Mouse (Mus musculus): Measurements from ENCODE around the gene Slc38a9. TPM values are rescaled to one million over a fixed set of nuclear protein-coding genes. Genes with fewer than 3 reads are reported as not detected.
A peak's percentile ranks its signal among the peaks of the same experiment; 100 is the strongest.
"Not testable (repeated sequence)": the region's sequence is repeated elsewhere in the genome, so short reads cannot be mapped to it uniquely, and the experiment has no call there.

Gene Slc38a9
- polyA plus RNA-seq, 1 experiment, result 2.9 TPM

DNA sequence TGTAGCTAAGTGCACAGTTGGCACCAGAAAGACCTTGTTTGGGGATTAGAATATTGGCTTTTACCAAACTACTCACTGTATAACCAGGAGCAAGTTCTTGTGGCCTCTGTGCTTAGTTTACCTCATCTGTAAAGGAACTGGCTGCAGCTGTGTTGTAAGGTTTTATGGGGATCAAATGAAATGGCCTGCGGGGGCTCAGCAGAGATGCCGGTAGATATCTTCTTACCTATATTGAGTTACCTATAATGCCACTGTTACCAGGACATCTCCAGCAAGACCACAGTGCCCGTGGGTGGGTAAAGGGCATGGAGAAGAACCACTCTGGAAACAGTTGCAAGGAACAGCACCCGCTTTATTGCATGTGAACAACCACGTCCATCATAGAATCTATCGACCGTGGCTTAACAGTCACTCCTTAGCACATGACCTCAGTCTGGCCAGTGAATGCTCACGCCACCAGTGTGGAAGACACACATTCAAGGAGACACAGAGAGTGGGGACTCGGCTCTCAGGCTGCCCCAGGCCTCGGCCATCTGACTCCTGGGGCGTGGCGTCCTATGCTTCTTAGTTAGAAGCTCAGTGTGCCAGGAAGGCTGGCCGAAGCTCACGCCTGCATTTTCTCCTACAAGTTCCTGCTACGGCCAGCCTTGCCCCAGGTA, 59.7 kb downstream of the Slc38a9 start:
- no peaks in the 10 kb centered on the region for H3K36me3 ChIP-seq (ENCODE audit: control insufficient read depth, insufficient read depth, low read length)
- TF ChIP-seq CTCF (IDR thresholded peaks at IDR 0.05; ENCODE audit: extremely low read depth, insufficient read length, insufficient replicate concordance, low read depth, low read length) (no peak), POLR2A (IDR thresholded peaks at IDR 0.05; ENCODE audit: low read depth, low read length) (no peak)
- 89% methylated on average over 15 of the region's 15 CpGs for WGBS

DNA sequence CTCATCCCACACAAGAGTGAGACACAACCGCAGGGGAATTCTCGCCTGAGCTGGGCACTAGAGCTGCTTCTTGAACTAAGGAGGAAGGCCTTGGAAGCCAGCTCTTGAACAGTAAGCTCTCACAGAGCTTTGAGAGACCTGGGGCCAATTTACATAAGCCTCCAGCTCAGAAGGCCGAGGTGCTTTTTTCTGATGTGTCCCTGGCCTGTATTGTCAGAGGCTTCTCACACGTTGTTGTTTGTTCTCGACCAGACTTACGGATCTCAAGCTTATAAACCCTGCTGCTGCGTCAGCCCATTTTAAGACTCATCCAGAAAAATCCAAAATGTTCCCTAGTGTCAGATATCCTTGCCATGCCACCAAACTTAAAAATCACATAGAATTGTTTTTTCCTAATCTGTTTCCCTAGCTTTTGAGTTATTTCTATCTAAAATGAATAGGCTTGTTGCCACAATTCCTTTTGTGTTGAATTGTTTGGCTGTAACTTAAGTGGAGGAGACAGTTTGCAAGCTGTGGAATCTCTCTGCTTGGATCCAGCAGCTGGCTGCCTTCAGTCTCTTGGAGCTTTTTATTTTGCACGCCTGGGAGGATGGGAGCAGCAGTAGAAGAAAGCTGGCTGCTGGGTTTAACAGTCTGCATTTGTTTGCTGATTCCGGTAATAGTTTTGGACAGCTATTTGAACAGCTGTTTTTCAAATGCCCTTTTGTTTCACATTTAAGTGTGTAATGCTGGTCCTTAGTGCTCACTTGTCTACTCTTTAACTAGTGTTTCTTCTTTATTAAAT, 61.6 kb downstream of the Slc38a9 start:
- Histone ChIP-seq H3K4me3 (ENCODE audit: low read depth, low read length) (no peak overlapping the region), H3K36me3 (ENCODE audit: control insufficient read depth, insufficient read depth, low read length) (no peaks in the 10 kb centered on the region), H3K4me1 (ENCODE audit: control insufficient read depth, insufficient read depth, insufficient read length, low read length) (no peaks in the 10 kb centered on the region), H3K27ac (ENCODE audit: insufficient read depth, low read depth, low read length) (peak overlapping the region; percentile 21; the same call in 1 of the 2 replicates), H3K27me3 (ENCODE audit: control insufficient read depth, insufficient read depth, low read length) (no peaks in the 10 kb centered on the region)
- 71% methylated on average over 9 of the region's 9 CpGs for WGBS
- TF ChIP-seq CTCF (IDR thresholded peaks at IDR 0.05; ENCODE audit: extremely low read depth, insufficient read length, insufficient replicate concordance, low read depth, low read length), result no peak
- TF ChIP-seq POLR2A (IDR thresholded peaks at IDR 0.05; ENCODE audit: low read depth, low read length), result no peak

More for the DNA sequence above, 59.7 kb downstream of the Slc38a9 start:
- Histone ChIP-seq H3K4me1 (ENCODE audit: control insufficient read depth, insufficient read depth, insufficient read length, low read length) (no peaks in the 10 kb centered on the region), H3K4me3 (ENCODE audit: low read depth, low read length) (no peak overlapping the region), H3K27me3 (ENCODE audit: control insufficient read depth, insufficient read depth, low read length) (no peaks in the 10 kb centered on the region), H3K27ac (ENCODE audit: insufficient read depth, low read depth, low read length) (no peak overlapping the region)

DNA sequence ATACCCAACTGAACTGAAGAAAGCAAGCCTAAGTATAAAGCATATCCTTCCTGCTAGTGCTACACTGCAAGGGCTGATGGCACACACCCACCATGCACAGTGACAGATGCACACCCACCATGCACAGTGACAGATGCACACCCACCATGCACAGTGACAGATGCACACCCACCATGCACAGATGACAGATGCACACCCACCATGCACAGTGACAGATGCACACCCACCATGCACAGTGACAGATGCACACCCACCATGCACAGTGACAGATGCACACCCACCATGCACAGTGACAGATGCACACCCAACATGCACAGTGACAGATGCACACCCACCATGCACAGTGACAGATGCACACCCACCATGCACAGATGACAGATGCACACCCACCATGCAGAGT, 63.7 kb downstream of the Slc38a9 start:
- not testable (repeated sequence) for H3K27me3 ChIP-seq (ENCODE audit: control insufficient read depth, insufficient read depth, low read length); H3K4me1 ChIP-seq (ENCODE audit: control insufficient read depth, insufficient read depth, insufficient read length, low read length); H3K36me3 ChIP-seq (ENCODE audit: control insufficient read depth, insufficient read depth, low read length); H3K27ac ChIP-seq (ENCODE audit: insufficient read depth, low read depth, low read length); H3K4me3 ChIP-seq (ENCODE audit: low read depth, low read length)

DNA sequence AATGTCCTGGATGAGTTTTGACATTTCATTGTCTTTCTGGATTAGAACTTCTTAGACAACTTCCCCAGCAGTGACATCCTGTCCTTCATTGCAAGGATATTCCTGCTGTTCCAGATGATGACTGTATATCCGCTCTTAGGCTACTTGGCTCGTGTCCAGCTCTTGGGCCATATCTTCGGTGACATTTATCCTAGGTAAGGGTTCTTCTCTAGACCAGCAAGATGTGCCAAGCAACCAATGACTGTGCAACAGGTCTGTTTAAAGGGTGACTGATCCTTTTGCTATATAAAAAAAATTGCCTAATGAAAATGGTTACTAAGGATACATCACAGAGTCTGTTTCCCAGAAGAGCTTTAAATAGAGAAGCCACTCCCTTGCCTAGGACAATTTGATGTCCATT, 65.5 kb downstream of the Slc38a9 start:
- Histone ChIP-seq H3K27me3 (ENCODE audit: control insufficient read depth, insufficient read depth, low read length) (no peaks in the 10 kb centered on the region), H3K4me3 (ENCODE audit: low read depth, low read length) (no peak overlapping the region), H3K27ac (ENCODE audit: insufficient read depth, low read depth, low read length) (no peak overlapping the region), H3K36me3 (ENCODE audit: control insufficient read depth, insufficient read depth, low read length) (0 out of 2 replicates have a peak, but pooled peaks cover 2% of the 10 kb centered on the region), H3K4me1 (ENCODE audit: control insufficient read depth, insufficient read depth, insufficient read length, low read length) (no peaks in the 10 kb centered on the region)
- TF ChIP-seq CTCF (IDR thresholded peaks at IDR 0.05; ENCODE audit: extremely low read depth, insufficient read length, insufficient replicate concordance, low read depth, low read length) (no peak), POLR2A (IDR thresholded peaks at IDR 0.05; ENCODE audit: low read depth, low read length) (no peak)
- WGBS, result 60% methylated on average over 3 of the region's 3 CpGs

DNA sequence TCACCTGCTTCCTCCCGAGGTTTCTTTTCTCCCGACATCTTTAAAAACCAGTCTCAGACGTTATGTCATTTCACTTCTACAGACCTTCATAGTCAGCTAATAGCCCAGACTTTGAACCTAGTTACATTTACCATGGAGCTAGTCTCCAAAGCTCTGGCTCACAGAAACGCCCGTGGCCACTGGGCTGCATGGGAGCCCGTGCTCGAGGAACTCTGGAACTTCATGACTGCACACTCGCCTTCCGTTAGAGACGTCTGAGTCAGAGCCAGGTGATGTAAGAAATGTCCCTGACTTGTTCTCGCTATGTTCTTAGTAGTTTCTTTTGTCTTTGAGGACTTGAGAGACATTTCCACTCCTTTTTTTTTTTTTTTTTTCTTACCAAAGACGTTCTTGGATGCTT, 72.8 kb downstream of the Slc38a9 start:
- 85% methylated on average over 12 of the region's 12 CpGs for WGBS
- TF ChIP-seq POLR2A (IDR thresholded peaks at IDR 0.05; ENCODE audit: low read depth, low read length) (no peak), CTCF (IDR thresholded peaks at IDR 0.05; ENCODE audit: extremely low read depth, insufficient read length, insufficient replicate concordance, low read depth, low read length) (no peak)
- H3K4me1 ChIP-seq (ENCODE audit: control insufficient read depth, insufficient read depth, insufficient read length, low read length), result peaks cover 2% of the 10 kb centered on the region; the same call in 1 of the 2 replicates
- H3K36me3 ChIP-seq (ENCODE audit: control insufficient read depth, insufficient read depth, low read length), result 0 out of 2 replicates have a peak, but pooled peaks cover 2% of the 10 kb centered on the region
- H3K27me3 ChIP-seq (ENCODE audit: control insufficient read depth, insufficient read depth, low read length), result no peaks in the 10 kb centered on the region
- H3K4me3 ChIP-seq (ENCODE audit: low read depth, low read length), result no peak overlapping the region
- no peak overlapping the region for H3K27ac ChIP-seq (ENCODE audit: insufficient read depth, low read depth, low read length)

DNA sequence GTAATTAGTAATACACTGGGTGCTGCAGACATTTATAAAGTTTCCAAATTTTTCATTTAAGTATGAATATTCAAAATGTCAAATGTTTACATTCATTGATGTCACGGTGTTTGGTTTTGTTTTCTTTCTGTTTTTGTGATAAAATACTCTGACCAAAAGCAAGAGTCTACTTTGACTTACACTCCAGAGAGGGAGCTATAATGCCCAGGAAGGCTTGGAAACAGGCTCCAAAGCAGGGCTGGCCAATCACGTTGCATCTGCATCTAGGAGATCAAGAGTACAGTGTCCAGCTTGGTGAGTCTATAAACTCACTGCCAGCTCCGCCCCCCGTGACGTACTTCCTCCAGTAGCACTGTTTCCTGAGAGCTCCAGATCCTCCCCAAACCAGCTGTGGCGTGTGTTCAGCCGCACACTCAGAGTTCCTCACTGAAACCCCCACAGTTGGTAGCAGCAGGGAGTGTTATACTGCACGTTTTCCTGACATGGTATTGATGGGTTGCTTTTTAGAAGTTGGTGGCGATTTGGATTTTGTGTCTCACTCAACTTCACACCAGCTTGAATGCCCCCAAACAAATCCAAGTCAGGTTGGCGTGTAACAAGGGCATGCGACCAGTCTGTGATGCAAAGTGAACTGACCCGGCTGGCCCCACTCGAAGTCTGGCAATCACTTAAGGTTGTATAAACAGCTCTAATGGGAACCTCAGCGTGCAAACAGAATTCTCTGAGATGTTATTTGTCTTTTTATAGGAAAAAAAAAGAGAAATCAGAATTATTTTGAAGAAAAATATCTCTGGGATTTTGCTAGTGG, 74.6 kb downstream of the Slc38a9 start:
- TF ChIP-seq POLR2A (IDR thresholded peaks at IDR 0.05; ENCODE audit: low read depth, low read length) (peak; percentile 34; the same call in 1 of the 2 replicates), CTCF (IDR thresholded peaks at IDR 0.05; ENCODE audit: extremely low read depth, insufficient read length, insufficient replicate concordance, low read depth, low read length) (no peak)
- Histone ChIP-seq H3K36me3 (ENCODE audit: control insufficient read depth, insufficient read depth, low read length) (0 out of 2 replicates have a peak, but pooled peaks cover 2% of the 10 kb centered on the region), H3K27me3 (ENCODE audit: control insufficient read depth, insufficient read depth, low read length) (no peaks in the 10 kb centered on the region), H3K4me1 (ENCODE audit: control insufficient read depth, insufficient read depth, insufficient read length, low read length) (peaks cover 2% of the 10 kb centered on the region; the same call in 1 of the 2 replicates), H3K4me3 (ENCODE audit: low read depth, low read length) (no peak overlapping the region), H3K27ac (ENCODE audit: insufficient read depth, low read depth, low read length) (peak overlapping the region; percentile 65)
- WGBS, result 65% methylated on average over 14 of the region's 14 CpGs

DNA sequence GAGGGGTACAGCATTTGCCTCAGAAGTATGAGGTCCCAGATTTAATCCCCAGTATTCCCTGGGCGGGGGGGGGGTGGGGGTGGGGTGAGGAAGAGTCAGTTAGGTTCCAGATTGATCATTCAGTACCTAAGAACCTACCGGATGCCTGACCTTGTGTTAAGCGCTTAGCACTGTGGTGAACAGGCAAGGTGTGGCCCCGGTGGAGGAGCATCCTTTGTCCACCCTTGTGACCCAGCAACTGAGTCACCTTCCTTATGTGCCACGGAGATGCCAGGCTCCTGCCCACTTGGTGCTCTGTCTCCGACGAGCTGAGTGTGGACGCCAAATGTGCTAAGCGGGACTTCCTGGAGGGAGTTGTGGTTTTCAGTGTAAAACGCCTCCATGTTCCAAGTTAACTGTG, 75.9 kb downstream of the Slc38a9 start:
- Histone ChIP-seq H3K4me3 (ENCODE audit: low read depth, low read length) (no peak overlapping the region), H3K36me3 (ENCODE audit: control insufficient read depth, insufficient read depth, low read length) (no peaks in the 10 kb centered on the region), H3K27ac (ENCODE audit: insufficient read depth, low read depth, low read length) (no peak overlapping the region), H3K4me1 (ENCODE audit: control insufficient read depth, insufficient read depth, insufficient read length, low read length) (peaks cover 2% of the 10 kb centered on the region; the same call in 1 of the 2 replicates), H3K27me3 (ENCODE audit: control insufficient read depth, insufficient read depth, low read length) (no peaks in the 10 kb centered on the region)
- no peak for TF ChIP-seq POLR2A (IDR thresholded peaks at IDR 0.05; ENCODE audit: low read depth, low read length)
- TF ChIP-seq CTCF (IDR thresholded peaks at IDR 0.05; ENCODE audit: extremely low read depth, insufficient read length, insufficient replicate concordance, low read depth, low read length), result no peak
- 84% methylated on average over 10 of the region's 10 CpGs for WGBS

All from small intestine, adult 2 months (tissue).